In genomic region chr13:110704261-110704660, GRCm38 (mm10) we compare ENCODE assay signal across 9 mouse cellular contexts.
DNase-seq lines count a peak whose midpoint lies in the region; ATAC-seq and TF ChIP-seq lines count a peak whose summit lies in the region.
"Had no signal": no experiment of that assay in that cellular context is flagged by ENCODE, and none has a peak within 500 bp of the region (broad histone marks: within the 10 kb centered on the region; RNA-seq: fewer than 3 reads in every experiment).

No protein-coding gene starts in this region.

- H3K27me3 ChIP-seq in cerebellum, adult 2 months (ENCODE audit: control insufficient read depth, insufficient read depth, low read length), result no peaks in the 10 kb centered on the region
- H3K27me3 ChIP-seq in forebrain, embryonic 16.5 days (replicated peaks; ENCODE audit: control insufficient read depth, insufficient read depth, low read length), result no peaks in the 10 kb centered on the region
- no peaks in the 10 kb centered on the region for H3K27me3 ChIP-seq in liver, postnatal 0 days (ENCODE audit: insufficient read depth, low read length)
- H3K27me3 ChIP-seq: liver, embryonic 15.5 days had no signal

- WGBS in cerebellum, adult 2 months, result 10% methylated on average over 2 of the region's 2 CpGs
- 38% methylated on average over 2 of the region's 2 CpGs for WGBS in forebrain, embryonic 16.5 days
- WGBS in liver, postnatal 0 days (ENCODE audit: insufficient replicate concordance), result 59% methylated on average over 2 of the region's 2 CpGs

- TF ChIP-seq EP300 in liver, postnatal 0 days (IDR thresholded peaks at IDR 0.05; ENCODE audit: low read depth), result no peak

- H3K36me3 ChIP-seq in forebrain, embryonic 16.5 days (ENCODE audit: control insufficient read depth, insufficient read depth), result no peaks in the 10 kb centered on the region
- H3K36me3 ChIP-seq in liver, postnatal 0 days (replicated peaks; ENCODE audit: insufficient read depth, low read length), result no peaks in the 10 kb centered on the region
- H3K36me3 ChIP-seq: liver, embryonic 15.5 days had no signal

- peak; percentile 24 for DNase-seq in kidney, postnatal 14 days
- no peak for DNase-seq in kidney, postnatal 4 days
- peak; percentile 14 to 73 for DNase-seq in cerebellum, adult 2 months
- DNase-seq in layer of hippocampus, postnatal 36 days, result peak; percentile 12 to 34
- DNase-seq in liver, postnatal 0 days, result no peak
- no peak for DNase-seq in embryo, embryonic 11 days

- H3K4me1 ChIP-seq in cerebellum, adult 2 months (ENCODE audit: control insufficient read depth, insufficient read depth, low read length), result no peaks in the 10 kb centered on the region
- H3K4me1 ChIP-seq in forebrain, embryonic 16.5 days (replicated peaks; ENCODE audit: control insufficient read depth, insufficient read depth, low read length), result peaks cover 6% of the 10 kb centered on the region
- no peaks in the 10 kb centered on the region for H3K4me1 ChIP-seq in liver, postnatal 0 days (ENCODE audit: insufficient read depth)
- H3K4me1 ChIP-seq: liver, embryonic 15.5 days had no signal

- no peak for TF ChIP-seq POLR2A in cerebellum, adult 2 months (IDR thresholded peaks at IDR 0.05; ENCODE audit: borderline replicate concordance, insufficient read depth, low read length)

- H3K4me3 ChIP-seq in cerebellum, adult 2 months (replicated peaks; ENCODE audit: insufficient read depth, low read depth, low read length), result no peak overlapping the region
- no peak overlapping the region for H3K4me3 ChIP-seq in forebrain, embryonic 16.5 days (replicated peaks; ENCODE audit: low read length)
- H3K4me3 ChIP-seq in liver, postnatal 0 days (ENCODE audit: low read depth, low read length), result no peak overlapping the region
- H3K4me3 ChIP-seq: liver, embryonic 15.5 days had no signal

- TF ChIP-seq CTCF in cerebellum, adult 2 months (IDR thresholded peaks at IDR 0.05; ENCODE audit: borderline replicate concordance, insufficient read depth, low read depth, low read length), result no peak
- no peak for TF ChIP-seq CTCF in liver, postnatal 0 days (IDR thresholded peaks at IDR 0.05; ENCODE audit: low read depth)

- ATAC-seq in forebrain, embryonic 16.5 days, result peak; percentile 77
- ATAC-seq in liver, postnatal 0 days, result no peak
- ATAC-seq: intestine, postnatal 0 days had no signal

- no peaks in the 10 kb centered on the region for H3K9me3 ChIP-seq in forebrain, embryonic 16.5 days (ENCODE audit: control insufficient read depth, low read length)
- no peaks in the 10 kb centered on the region for H3K9me3 ChIP-seq in liver, postnatal 0 days (ENCODE audit: low read length)
- H3K9me3 ChIP-seq: liver, embryonic 15.5 days had no signal

- H3K9ac ChIP-seq in forebrain, embryonic 16.5 days (replicated peaks; ENCODE audit: low read depth, low read length), result no peak overlapping the region
- no peak overlapping the region for H3K9ac ChIP-seq in liver, postnatal 0 days (replicated peaks)
- H3K9ac ChIP-seq: liver, embryonic 15.5 days had no signal

- H3K27ac ChIP-seq in cerebellum, adult 2 months (ENCODE audit: insufficient read depth, low read length), result no peak overlapping the region
- H3K27ac ChIP-seq in forebrain, embryonic 16.5 days (ENCODE audit: low read length), result peak overlapping the region; percentile 50; the same call in 1 of the 2 replicates
- no peak overlapping the region for H3K27ac ChIP-seq in liver, postnatal 0 days (ENCODE audit: low read depth)
- H3K27ac ChIP-seq: liver, embryonic 15.5 days had no signal

- H3K4me2 ChIP-seq in forebrain, embryonic 16.5 days (ENCODE audit: low read length), result no peak overlapping the region
- no peak overlapping the region for H3K4me2 ChIP-seq in liver, postnatal 0 days (ENCODE audit: low read depth, low read length)
- H3K4me2 ChIP-seq: liver, embryonic 15.5 days had no signal

Comparison
In these comparisons a context has a peak if more than half of its experiments do, and no peak if none do; other contexts are left out.
1. DNase-seq: peak in kidney, postnatal 14 days (single experiment), cerebellum, adult 2 months (2 of 2) and layer of hippocampus, postnatal 36 days (2 of 2); none in kidney, postnatal 4 days (0 of 2), liver, postnatal 0 days (single experiment) and embryo, embryonic 11 days (single experiment).